Mouse (Mus musculus) erythroblast, embryonic 14.5 days (primary cell): ENCODE data around the gene Atrnl1. TPM values are rescaled to one million over a fixed set of nuclear protein-coding genes. Genes with fewer than 3 reads are reported as not detected.

Experiments
- H3K27me3 ChIP-seq: 2 replicates; pipeline ENCODE4 v1.6.1; 2012; ENCODE audit warnings: inconsistent platforms; ENCODE audit not compliant: control insufficient read depth
- H3K36me3 ChIP-seq: 2 replicates; pipeline ENCODE4 v1.6.1; 2012; ENCODE audit warnings: mild to moderate bottlenecking, inconsistent platforms; ENCODE audit not compliant: control insufficient read depth
- H3K4me1 ChIP-seq: 2 replicates; pipeline ENCODE4 v1.6.1; 2012; ENCODE audit warnings: inconsistent platforms; ENCODE audit not compliant: control insufficient read depth
- H3K4me3 ChIP-seq: replicated peaks from 2 replicates; pipeline ENCODE3; 2012; ENCODE audit warnings: moderate library complexity, mild to moderate bottlenecking, inconsistent platforms
- H3K9me3 ChIP-seq: 2 replicates; pipeline ENCODE4 v1.6.1; 2012; ENCODE audit warnings: low read length, inconsistent platforms, mixed read lengths; ENCODE audit not compliant: control insufficient read depth
- GATA1 ChIP-seq: IDR thresholded peaks from 2 replicates; pipeline ENCODE4 v1.6.1; 2012; ENCODE audit warnings: low read length, inconsistent platforms, mixed read lengths
- TAL1 ChIP-seq: IDR thresholded peaks from 3 replicates; pipeline ENCODE4 v1.6.1; 2012; ENCODE audit warnings: low read length, inconsistent platforms, mixed read lengths
- polyA plus RNA-seq: library from polyadenylated mRNA; stranded (reverse); fragments of >175 nt; gene quantifications from 2 replicates; pipeline ENCODE4 v1.2.3, GENCODE M21; 2012

Gene Atrnl1
- polyA plus RNA-seq, 1 experiment = 0.02 TPM

DNA sequence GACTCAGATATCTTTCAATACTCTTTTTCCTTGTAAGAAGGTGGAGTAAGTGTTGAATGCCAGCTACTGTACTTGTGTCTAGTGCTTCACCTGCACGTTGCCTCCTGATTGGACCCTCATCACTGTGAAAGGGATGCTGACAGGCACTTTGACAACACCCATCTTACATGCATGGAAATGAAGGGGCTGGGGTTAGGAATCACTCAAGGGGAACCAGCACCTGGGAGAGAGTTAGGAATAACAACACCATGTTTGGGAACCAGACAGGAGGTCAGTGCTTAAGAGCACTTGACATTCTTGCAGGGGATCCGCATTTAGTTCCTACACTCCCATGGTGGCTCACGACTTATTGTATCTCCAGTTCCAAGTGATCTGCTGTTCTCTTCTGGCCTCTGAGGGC, 7.2 kb upstream of the Atrnl1 start:
- TF ChIP-seq GATA1 (no peak), TAL1 (no peak)
- H3K4me1 ChIP-seq = peaks cover 6% of the 10 kb centered on the region
- H3K27me3 ChIP-seq = peaks cover 1% of the 10 kb centered on the region
- no peaks in the 10 kb centered on the region for H3K9me3 ChIP-seq
- no peaks in the 10 kb centered on the region for H3K36me3 ChIP-seq
- no peak overlapping the region for H3K4me3 ChIP-seq

DNA sequence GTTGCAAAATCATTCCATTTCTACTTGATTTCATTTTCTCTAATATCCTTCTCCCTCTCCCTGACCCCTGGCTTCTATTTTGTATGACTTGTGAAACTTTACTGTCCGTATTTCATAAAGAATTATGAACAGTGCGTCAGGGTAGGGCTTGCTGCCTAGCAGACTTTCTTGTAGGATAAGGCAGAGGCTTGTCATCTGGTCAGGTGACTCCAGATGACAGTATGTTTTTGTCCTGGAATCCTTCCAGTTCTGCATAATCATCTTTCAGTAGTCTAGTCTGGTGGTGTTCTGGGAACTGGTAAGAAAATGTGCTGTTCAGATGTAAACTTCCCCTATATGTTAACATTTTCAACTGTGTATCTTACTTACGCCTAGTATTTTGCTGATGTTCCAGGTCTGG, 4.9 kb upstream of the Atrnl1 start:
- no peaks in the 10 kb centered on the region for H3K9me3 ChIP-seq
- peaks cover 14% of the 10 kb centered on the region for H3K4me1 ChIP-seq
- no peak overlapping the region for H3K4me3 ChIP-seq
- H3K36me3 ChIP-seq = no peaks in the 10 kb centered on the region
- TF ChIP-seq TAL1 (no peak), GATA1 (no peak)
- H3K27me3 ChIP-seq = peaks cover 22% of the 10 kb centered on the region

DNA sequence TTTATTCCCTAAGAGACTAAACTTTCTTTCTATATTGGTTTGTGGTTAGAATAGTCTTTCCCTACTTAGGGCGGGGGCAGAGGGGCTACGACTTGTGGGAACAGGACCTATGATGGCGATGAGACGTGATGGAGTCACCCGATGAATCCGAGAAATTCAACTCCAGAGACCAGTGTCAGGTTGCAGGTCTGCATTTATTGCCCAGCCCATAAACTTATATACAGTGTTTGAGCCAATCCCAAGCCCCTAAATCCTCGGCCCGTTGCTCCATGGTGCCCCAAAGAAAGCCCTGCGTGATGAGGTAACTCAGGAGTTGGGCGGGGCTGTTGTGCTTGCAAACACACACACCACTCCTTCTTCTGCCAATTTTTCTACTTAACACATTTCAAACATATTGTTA, 4.5 kb upstream of the Atrnl1 start:
- no peak overlapping the region for H3K4me3 ChIP-seq
- peaks cover 26% of the 10 kb centered on the region for H3K27me3 ChIP-seq
- peaks cover 18% of the 10 kb centered on the region for H3K4me1 ChIP-seq
- TF ChIP-seq TAL1 (no peak), GATA1 (no peak)
- no peaks in the 10 kb centered on the region for H3K36me3 ChIP-seq
- no peaks in the 10 kb centered on the region for H3K9me3 ChIP-seq

DNA sequence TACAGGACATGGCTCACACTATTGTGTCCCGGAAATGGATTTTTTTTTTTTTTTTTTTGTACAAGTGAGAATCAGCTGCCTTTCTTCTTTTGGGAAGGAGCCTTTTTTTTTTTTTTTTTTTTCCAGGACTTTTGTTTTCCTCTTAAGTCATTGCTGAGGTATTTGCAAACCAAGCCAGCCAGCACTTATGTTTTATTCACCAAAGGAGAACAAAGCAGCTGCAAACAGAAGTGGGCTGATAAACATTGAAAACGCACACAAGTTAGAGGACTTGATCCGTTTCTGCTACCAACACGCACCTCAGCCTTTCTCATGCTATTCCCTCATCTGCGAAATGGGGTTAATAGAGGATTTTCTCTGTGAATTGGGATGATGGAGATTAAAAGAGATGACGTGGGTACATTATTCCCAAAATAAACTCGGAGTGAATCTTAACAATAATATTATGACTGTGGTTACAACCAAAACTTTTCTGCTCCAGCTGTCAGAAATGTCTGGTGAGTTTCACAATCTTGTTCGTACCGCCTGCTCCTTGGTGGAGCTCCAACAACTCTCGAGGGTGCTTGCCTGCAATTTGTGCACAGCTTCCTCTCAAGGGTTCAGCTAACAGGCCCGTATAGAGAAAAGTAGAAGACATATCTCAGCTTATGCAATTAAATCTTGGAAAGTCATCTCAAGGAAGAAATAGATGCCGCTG, 1.3 kb upstream of the Atrnl1 start:
- Histone ChIP-seq H3K36me3 (no peaks in the 10 kb centered on the region), H3K4me3 (peak overlapping the region; percentile 82), H3K4me1 (peaks cover 29% of the 10 kb centered on the region), H3K27me3 (peaks cover 38% of the 10 kb centered on the region), H3K9me3 (no peaks in the 10 kb centered on the region)
- no peak for TF ChIP-seq GATA1
- no peak for TF ChIP-seq TAL1

DNA sequence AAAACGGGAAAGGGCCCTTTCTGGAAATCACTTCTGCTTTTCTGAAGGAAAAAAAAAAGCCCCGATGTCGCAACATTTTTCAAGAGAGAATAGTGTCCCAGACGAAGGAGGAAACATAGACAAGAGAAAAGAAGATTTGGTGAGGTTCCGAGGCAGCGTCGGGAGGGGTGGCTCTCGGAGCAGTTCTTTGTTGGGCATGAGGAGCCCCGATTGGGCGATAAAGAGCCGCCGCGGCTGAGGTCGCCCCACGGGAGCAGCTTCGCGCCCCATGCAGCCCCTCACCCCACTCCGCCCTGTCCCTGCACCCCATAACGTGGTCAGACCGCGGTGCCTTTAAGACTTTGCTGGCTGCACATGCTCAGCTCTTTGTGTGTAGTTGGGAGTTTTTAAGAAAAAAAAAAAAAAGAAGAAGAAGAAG, 767 bp upstream of the Atrnl1 start:
- Histone ChIP-seq H3K4me1 (peaks cover 29% of the 10 kb centered on the region), H3K9me3 (no peaks in the 10 kb centered on the region), H3K4me3 (peak overlapping the region; percentile 82), H3K27me3 (peaks cover 38% of the 10 kb centered on the region), H3K36me3 (no peaks in the 10 kb centered on the region)
- TF ChIP-seq TAL1 (no peak), GATA1 (no peak)

DNA sequence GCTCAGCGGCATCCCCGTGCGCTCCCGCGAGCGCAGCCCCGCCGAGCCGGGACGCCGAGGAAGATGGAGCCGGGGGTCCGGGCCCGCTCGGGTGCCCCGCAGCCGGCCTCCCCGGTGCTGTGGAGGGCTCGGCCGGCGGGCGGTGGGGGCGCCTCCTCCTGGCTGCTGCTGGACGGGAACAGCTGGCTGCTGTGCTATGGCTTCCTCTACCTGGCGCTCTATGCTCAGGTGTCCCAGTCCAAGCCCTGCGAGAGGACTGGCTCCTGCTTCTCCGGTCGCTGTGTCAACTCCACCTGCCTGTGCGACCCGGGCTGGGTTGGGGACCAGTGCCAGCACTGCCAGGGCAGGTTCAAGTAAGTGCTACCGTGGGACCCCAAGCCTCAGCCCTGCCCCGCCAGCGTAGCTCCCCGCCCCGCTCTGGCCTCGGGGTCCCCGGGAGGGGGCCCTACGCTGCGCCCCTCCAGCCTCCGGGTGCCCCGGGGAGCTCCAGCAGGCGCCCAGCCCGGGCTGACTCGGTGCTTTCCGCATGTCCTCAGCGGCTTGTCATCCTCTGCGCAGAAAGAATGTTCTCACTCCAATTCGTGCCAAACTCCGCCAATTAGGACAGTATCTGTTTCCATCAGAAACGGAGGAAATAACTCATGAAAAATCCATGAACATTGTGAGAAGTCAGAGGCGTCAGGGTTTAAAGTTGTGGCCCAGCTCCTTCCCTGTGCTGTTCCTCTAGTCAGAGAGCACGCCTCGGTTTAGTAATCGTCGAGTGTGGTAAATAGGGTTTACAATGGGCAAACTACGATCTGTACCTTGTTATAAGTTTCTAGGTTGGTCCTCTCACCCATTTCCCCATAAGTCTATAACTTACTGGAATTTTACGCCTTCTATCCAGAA, 701 bp downstream of the Atrnl1 start:
- H3K36me3 ChIP-seq = no peaks in the 10 kb centered on the region
- H3K4me1 ChIP-seq = peaks cover 29% of the 10 kb centered on the region
- TF ChIP-seq TAL1 (no peak), GATA1 (no peak)
- peak overlapping the region; percentile 82 for H3K4me3 ChIP-seq
- H3K27me3 ChIP-seq = peaks cover 38% of the 10 kb centered on the region
- H3K9me3 ChIP-seq = no peaks in the 10 kb centered on the region

DNA sequence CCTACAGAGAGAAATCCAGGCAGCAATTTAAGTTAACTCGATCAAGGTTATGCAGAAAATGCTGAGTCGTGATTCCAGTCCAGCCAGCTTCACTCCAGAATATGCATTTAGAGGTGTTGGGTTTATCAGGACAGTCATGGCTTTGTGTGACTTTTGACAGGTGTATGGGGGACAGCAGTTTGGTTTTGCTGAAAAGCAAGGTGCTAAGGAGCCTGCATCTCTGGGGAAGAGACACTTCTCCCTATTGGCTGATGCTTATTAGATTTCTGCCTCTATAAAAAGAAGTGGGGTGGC, 1.3 kb downstream of the Atrnl1 start:
- Histone ChIP-seq H3K4me3 (peak overlapping the region; percentile 82), H3K4me1 (peaks cover 29% of the 10 kb centered on the region), H3K36me3 (no peaks in the 10 kb centered on the region), H3K27me3 (peaks cover 38% of the 10 kb centered on the region), H3K9me3 (no peaks in the 10 kb centered on the region)
- TF ChIP-seq GATA1 (no peak), TAL1 (no peak)

DNA sequence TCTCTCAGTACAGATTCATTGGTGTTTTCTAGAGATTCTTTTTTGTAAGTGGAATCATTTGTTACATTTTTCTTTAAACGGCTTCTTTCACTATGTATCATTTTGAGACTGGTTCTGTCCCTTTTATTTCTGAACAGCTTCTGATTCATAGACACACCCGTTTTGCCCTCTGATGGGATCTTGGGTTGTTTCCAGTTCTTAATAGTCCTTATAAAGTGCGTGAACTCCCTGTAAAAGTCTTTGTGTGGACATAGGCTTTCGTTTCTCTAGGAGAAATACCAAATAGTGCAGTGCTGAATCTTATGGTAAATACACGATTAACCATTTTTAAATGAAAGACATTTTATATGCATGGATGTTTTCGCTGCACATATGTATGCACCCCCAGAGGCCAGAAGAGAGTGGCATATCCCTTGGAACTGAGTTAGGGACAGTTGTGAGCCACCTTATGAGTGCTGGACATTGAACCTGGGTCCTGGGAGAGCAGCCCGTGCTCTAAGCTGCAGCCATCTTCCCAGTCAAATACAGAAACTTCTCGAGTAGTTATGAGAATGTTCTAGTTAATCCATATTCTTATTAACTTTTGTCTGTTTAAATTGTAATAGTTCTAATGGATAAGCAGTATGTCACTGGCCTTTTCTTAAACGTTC, 5.3 kb downstream of the Atrnl1 start:
- Histone ChIP-seq H3K27me3 (peaks cover 15% of the 10 kb centered on the region), H3K4me3 (no peak overlapping the region), H3K4me1 (peaks cover 13% of the 10 kb centered on the region), H3K9me3 (no peaks in the 10 kb centered on the region), H3K36me3 (no peaks in the 10 kb centered on the region)
- no peak for TF ChIP-seq TAL1
- no peak for TF ChIP-seq GATA1

DNA sequence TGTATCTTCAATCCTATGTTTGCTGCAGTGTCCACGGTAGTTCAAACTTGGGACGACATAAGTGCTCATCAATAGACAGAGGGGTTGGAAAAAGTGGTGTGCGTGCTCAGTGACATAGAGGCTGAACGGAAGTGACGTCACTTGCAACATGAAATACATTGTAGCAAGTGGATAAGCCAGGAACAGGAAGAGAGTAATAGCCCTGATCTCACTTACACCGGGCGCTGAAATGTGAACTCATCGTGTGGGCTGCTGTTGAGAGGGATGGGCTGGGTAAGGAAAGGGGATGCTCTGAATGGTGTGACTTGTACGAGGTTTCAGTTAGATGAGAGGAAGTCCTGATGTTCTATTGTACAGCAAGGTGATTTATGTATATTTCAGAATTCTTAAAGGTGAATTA, 8.3 kb downstream of the Atrnl1 start:
- no peaks in the 10 kb centered on the region; the same call in 1 of the 2 replicates for H3K9me3 ChIP-seq
- no peaks in the 10 kb centered on the region for H3K27me3 ChIP-seq
- no peak overlapping the region for H3K4me3 ChIP-seq
- no peaks in the 10 kb centered on the region for H3K4me1 ChIP-seq
- no peak for TF ChIP-seq TAL1
- TF ChIP-seq GATA1 = no peak
- no peaks in the 10 kb centered on the region for H3K36me3 ChIP-seq
